In the genomic region with DNA sequence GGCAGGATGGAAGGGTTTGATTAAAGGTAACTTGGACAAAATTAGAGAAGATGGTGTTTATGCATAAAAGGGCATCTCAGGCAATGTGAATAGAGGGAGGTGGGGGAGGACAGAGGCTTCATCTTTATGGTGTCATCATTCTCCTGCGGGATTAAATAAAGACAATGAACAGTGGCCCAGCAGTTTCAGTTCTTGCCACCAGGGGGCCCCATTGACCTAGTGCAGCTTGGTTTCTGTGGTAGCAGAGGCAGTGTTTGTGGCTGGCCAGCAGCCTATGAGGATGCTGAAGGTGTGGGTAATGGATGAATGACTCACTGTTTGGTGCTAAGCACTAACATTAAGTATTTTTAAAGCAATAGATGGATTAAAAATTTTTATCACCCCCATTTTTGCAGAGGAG, we compare ENCODE assay signal across 15 mouse cellular contexts.
DNase-seq lines count a peak whose midpoint lies in the region; ATAC-seq and TF ChIP-seq lines count a peak whose summit lies in the region.
"Had no signal": no experiment of that assay in that cellular context is flagged by ENCODE, and none has a peak within 500 bp of the region (broad histone marks: within the 10 kb centered on the region; RNA-seq: fewer than 3 reads in every experiment).

No protein-coding gene starts in this region.

- H3K36me3 ChIP-seq in lung, embryonic 14.5 days (ENCODE audit: insufficient read depth): no peaks in the 10 kb centered on the region
- no peaks in the 10 kb centered on the region for H3K36me3 ChIP-seq in E14TG2a.4 (ENCODE audit: insufficient read depth, low read length)
- H3K36me3 ChIP-seq: hindbrain, embryonic 12.5 days; liver, embryonic 13.5 days had no signal

- TF ChIP-seq CTCF in gastrocnemius, adult 2 months (IDR thresholded peaks at IDR 0.05): 0 out of 2 replicates have a peak, but pooled peaks have one; percentile 3
- peak; percentile 36; the same call in 1 of the 2 replicates for TF ChIP-seq CTCF in lung, embryonic 14.5 days (IDR thresholded peaks at IDR 0.05; ENCODE audit: low read depth)
- peak; percentile 96 for TF ChIP-seq CTCF in E14TG2a.4 (conservative IDR thresholded peaks at IDR 0.05; ENCODE audit: low read length)

- ATAC-seq in lung, embryonic 14.5 days (ENCODE audit: insufficient read depth): no peak
- ATAC-seq: activated CD4-positive, CD25-positive, alpha-beta regulatory T cell, adult 4 months; forebrain, embryonic 16.5 days had no signal

- H3K27me3 ChIP-seq in lung, embryonic 14.5 days (ENCODE audit: insufficient read depth, low read length): no peaks in the 10 kb centered on the region
- no peaks in the 10 kb centered on the region for H3K27me3 ChIP-seq in E14TG2a.4 (ENCODE audit: insufficient read depth, low read length)
- H3K27me3 ChIP-seq: hindbrain, embryonic 12.5 days; liver, embryonic 13.5 days had no signal

- no peak overlapping the region for H3K4me2 ChIP-seq in lung, embryonic 14.5 days
- H3K4me2 ChIP-seq: hindbrain, embryonic 12.5 days; liver, embryonic 13.5 days had no signal

- intact Hi-C loops in gastrocnemius, adult 2 months (cut with DNase I): no loop called here

- H3K27ac ChIP-seq in gastrocnemius, adult 2 months: no peak overlapping the region
- H3K27ac ChIP-seq in lung, embryonic 14.5 days (ENCODE audit: low read depth): no peak overlapping the region
- H3K27ac ChIP-seq: hindbrain, embryonic 12.5 days; liver, embryonic 13.5 days had no signal

- 80% methylated on average over 1 of the region's 1 CpGs for WGBS in lung, embryonic 14.5 days

- H3K9me3 ChIP-seq in lung, embryonic 14.5 days (ENCODE audit: low read depth, low read length): no peaks in the 10 kb centered on the region
- no peaks in the 10 kb centered on the region for H3K9me3 ChIP-seq in E14TG2a.4 (ENCODE audit: low read length)
- H3K9me3 ChIP-seq: hindbrain, embryonic 12.5 days; liver, embryonic 13.5 days had no signal

- no peak overlapping the region for H3K4me3 ChIP-seq in gastrocnemius, adult 2 months
- no peak overlapping the region for H3K4me3 ChIP-seq in lung, embryonic 14.5 days (ENCODE audit: low read depth, low read length)
- H3K4me3 ChIP-seq in E14TG2a.4 (replicated peaks; ENCODE audit: low read length): no peak overlapping the region
- H3K4me3 ChIP-seq: hindbrain, embryonic 12.5 days; liver, embryonic 13.5 days had no signal

- DNase-seq in gastrocnemius, adult 2 months: no peak
- no peak for DNase-seq in gastrocnemius, adult 18-20 months (ENCODE audit: low spot score)
- DNase-seq in lung, embryonic 14.5 days: no peak
- DNase-seq in lung, postnatal 4 days: no peak
- DNase-seq in c-Kit-negative CD71-positive TER-119-positive erythroid progenitor cells, embryonic 14.5 days (ENCODE audit: low read depth, low spot score): peak; percentile 3
- no peak for DNase-seq in adrenal gland, adult 8-10 months
- no peak for DNase-seq in adipocyte (ENCODE audit: low spot score)
- DNase-seq: cerebellum, adult 18-20 months; gastrocnemius, postnatal 14 days; kidney, adult 9 months; liver, embryonic 13.5 days had no signal

- no peaks in the 10 kb centered on the region for H3K4me1 ChIP-seq in lung, embryonic 14.5 days (ENCODE audit: insufficient read depth)
- H3K4me1 ChIP-seq in E14TG2a.4 (replicated peaks; ENCODE audit: low read depth, low read length): no peaks in the 10 kb centered on the region
- H3K4me1 ChIP-seq: liver, embryonic 13.5 days had no signal

- no peak overlapping the region for H3K9ac ChIP-seq in lung, embryonic 14.5 days
- H3K9ac ChIP-seq: hindbrain, embryonic 12.5 days; liver, embryonic 13.5 days had no signal

Comparison
In these comparisons a context has a peak if more than half of its experiments do, and no peak if none do; other contexts are left out.
1. CTCF ChIP-seq: peak in every context shown above with its lines; median percentile 96 in E14TG2a.4; 36 in lung, embryonic 14.5 days; 3 in gastrocnemius, adult 2 months.